Mouse (Mus musculus) olfactory bulb, adult 2 months (tissue): ENCODE measurements at regions not wholly inside any gene's neighbourhood (a gene's known extent, or its start where the extent isn't known, plus 50 kb on each side); places are given as distances from the start of the nearest gene placed in this dataset.

Source experiments
- CTCF ChIP-seq: fragments of 200-500 bp; IDR thresholded peaks from 2 replicates; pipeline ENCODE4 v1.5.1; 2012; ENCODE audit warnings: low read depth, mild to moderate bottlenecking, low read length, moderate library complexity; ENCODE audit not compliant: insufficient read depth
- POLR2A ChIP-seq: fragments of 200-500 bp; IDR thresholded peaks from 2 replicates; pipeline ENCODE4 v1.6.1; 2012; ENCODE audit warnings: mild to moderate bottlenecking, low read depth, low read length, moderate library complexity; ENCODE audit not compliant: insufficient read depth

GRCm38 (mm10) chr15:24724664-24725063 lies 688.9 kb downstream of the Basp1 start:
- TF ChIP-seq POLR2A (no peak), CTCF (no peak)
